Mouse (Mus musculus) intestine, postnatal 0 days (tissue): ENCODE results near the gene Vmn1r1. TPM values are rescaled to one million over a fixed set of nuclear protein-coding genes. Genes with fewer than 3 reads are reported as not detected.

Source experiments
- ATAC-seq: fragments of 200-750 bp; cut with Nextera tagmentation; 2 replicates; pipeline ENCODE4 v1.8.0; 2017; ENCODE audit warnings: mild to moderate bottlenecking, moderate TSS enrichment, moderate library complexity
- H3K27ac ChIP-seq: fragments of 300-500 bp; sonication (generic); 2 replicates; pipeline ENCODE4 v1.5.1; 2014; ENCODE audit warnings: mild to moderate bottlenecking, low read depth, low read length, moderate library complexity
- H3K27me3 ChIP-seq: fragments of 300-500 bp; sonication (generic); replicated peaks from 2 replicates; pipeline ENCODE4 v1.6.1; 2014; ENCODE audit warnings: low read length, mixed read lengths; ENCODE audit not compliant: control insufficient read depth, insufficient read depth
- H3K36me3 ChIP-seq: fragments of 300-500 bp; sonication (generic); 2 replicates; pipeline ENCODE4 v1.6.1; 2014; ENCODE audit warnings: mild to moderate bottlenecking, moderate library complexity; ENCODE audit not compliant: control insufficient read depth, insufficient read depth
- H3K4me1 ChIP-seq: fragments of 300-500 bp; sonication (generic); replicated peaks from 2 replicates; pipeline ENCODE4 v1.6.1; 2014; ENCODE audit warnings: antibody characterized with exemption, low read length, mixed read lengths; ENCODE audit not compliant: control insufficient read depth, insufficient read depth
- H3K4me2 ChIP-seq: fragments of 300-500 bp; sonication (generic); replicated peaks from 2 replicates; pipeline ENCODE4 v1.6.1; 2014; ENCODE audit warnings: low read depth, mild to moderate bottlenecking, moderate library complexity
- H3K4me3 ChIP-seq: fragments of 300-500 bp; sonication (generic); 2 replicates; pipeline ENCODE4 v1.5.1; 2014; ENCODE audit warnings: low read depth, low read length
- H3K9ac ChIP-seq: fragments of 300-500 bp; sonication (generic); 2 replicates; pipeline ENCODE4 v1.6.1; 2014; ENCODE audit warnings: mild to moderate bottlenecking, low read depth, low read length
- H3K9me3 ChIP-seq: fragments of 300-500 bp; sonication (generic); 2 replicates; pipeline ENCODE4 v1.6.1; 2016; ENCODE audit warnings: mixed run types; ENCODE audit not compliant: control insufficient read depth
- CTCF ChIP-seq: sonication (generic); IDR thresholded peaks from 2 replicates; pipeline ENCODE4 v1.5.1; 2016; ENCODE audit warnings: low read depth, mild to moderate bottlenecking, control low read depth, antibody characterized with exemption, moderate library complexity
- WGBS: fragments of 180-500 bp; shearing (Covaris S2); extraction: QIAGEN DNeasy Blood & Tissue Kit; methylation state at CpG from one replicate; pipeline ENCODE4 v1.1.7; 2014; 5-methylcytosine and 5-hydroxymethylcytosine counted together
- polyA plus RNA-seq: library from polyadenylated mRNA; unstranded; fragments of >200 nt; fragmentation: Nextera tagmentation; extraction: Ambion mirVana; gene quantifications from 2 replicates; pipeline ENCODE4 v1.2.1, GENCODE M21; 2015

The Vmn1r1 gene
- polyA plus RNA-seq, 1 experiment from 2014 or later: not detected

GRCm38 (mm10) chr1:182149966-182150365 lies 14.3 kb downstream of the Vmn1r1 start:
- H3K27ac ChIP-seq: no peak overlapping the region
- ATAC-seq: no peak
- no peak overlapping the region for H3K9ac ChIP-seq
- WGBS: 84% methylated on average over 2 of the region's 2 CpGs
- no peak overlapping the region for H3K4me3 ChIP-seq
- H3K9me3 ChIP-seq: no peaks in the 10 kb centered on the region
- H3K27me3 ChIP-seq: no peaks in the 10 kb centered on the region
- peak; percentile 75 for TF ChIP-seq CTCF
- H3K4me1 ChIP-seq: no peaks in the 10 kb centered on the region
- no peaks in the 10 kb centered on the region for H3K36me3 ChIP-seq
- H3K4me2 ChIP-seq: no peak overlapping the region

- no peaks in the 10 kb centered on the region for H3K4me1 ChIP-seq
- ATAC-seq: no peak
- H3K4me3 ChIP-seq: no peak overlapping the region
- 62% methylated on average over 7 of the region's 7 CpGs for WGBS
- H3K4me2 ChIP-seq: no peak overlapping the region
- TF ChIP-seq CTCF: no peak
- no peak overlapping the region for H3K9ac ChIP-seq
- H3K27me3 ChIP-seq: no peaks in the 10 kb centered on the region
- H3K9me3 ChIP-seq: no peaks in the 10 kb centered on the region
- H3K36me3 ChIP-seq: no peaks in the 10 kb centered on the region
- H3K27ac ChIP-seq: no peak overlapping the region
These were observed 15.3 kb downstream of the Vmn1r1 start for GRCm38 (mm10) chr1:182148864-182149514.

- Histone ChIP-seq H3K27me3 (no peaks in the 10 kb centered on the region), H3K36me3 (no peaks in the 10 kb centered on the region), H3K27ac (no peak overlapping the region), H3K9ac (no peak overlapping the region), H3K4me1 (no peaks in the 10 kb centered on the region), H3K4me2 (no peak overlapping the region), H3K9me3 (no peaks in the 10 kb centered on the region), H3K4me3 (no peak overlapping the region)
- no peak for ATAC-seq
- WGBS: 68% methylated on average over 5 of the region's 5 CpGs
- peak; percentile 11; the same call in 1 of the 2 replicates for TF ChIP-seq CTCF
These were observed 18.7 kb downstream of the Vmn1r1 start for GRCm38 (mm10) chr1:182145546-182145945.

GRCm38 (mm10) chr1:182143288-182143687 lies 21.0 kb downstream of the Vmn1r1 start:
- Histone ChIP-seq H3K4me2 (no peak overlapping the region), H3K27ac (no peak overlapping the region), H3K36me3 (no peaks in the 10 kb centered on the region), H3K4me3 (no peak overlapping the region), H3K9ac (no peak overlapping the region), H3K9me3 (no peaks in the 10 kb centered on the region), H3K27me3 (no peaks in the 10 kb centered on the region), H3K4me1 (no peaks in the 10 kb centered on the region)
- no peak for ATAC-seq
- peak; percentile 64 for TF ChIP-seq CTCF
- WGBS: 73% methylated on average over 8 of the region's 8 CpGs

GRCm38 (mm10) chr1:182142725-182143124 lies 21.6 kb downstream of the Vmn1r1 start:
- no peaks in the 10 kb centered on the region for H3K36me3 ChIP-seq
- no peaks in the 10 kb centered on the region for H3K9me3 ChIP-seq
- H3K9ac ChIP-seq: no peak overlapping the region
- H3K4me3 ChIP-seq: no peak overlapping the region
- no peaks in the 10 kb centered on the region for H3K27me3 ChIP-seq
- no peak for ATAC-seq
- no peak overlapping the region for H3K27ac ChIP-seq
- WGBS: 92% methylated on average over 13 of the region's 13 CpGs
- no peaks in the 10 kb centered on the region for H3K4me1 ChIP-seq
- TF ChIP-seq CTCF: no peak
- no peak overlapping the region for H3K4me2 ChIP-seq

GRCm38 (mm10) chr1:182140370-182140769 lies 23.9 kb downstream of the Vmn1r1 start:
- WGBS: 3% methylated on average over 6 of the region's 6 CpGs
- TF ChIP-seq CTCF: peak; percentile 93
- Histone ChIP-seq H3K4me1 (no peaks in the 10 kb centered on the region), H3K36me3 (no peaks in the 10 kb centered on the region), H3K4me3 (peak overlapping the region; percentile 22), H3K9me3 (no peaks in the 10 kb centered on the region), H3K4me2 (peak overlapping the region; percentile 68), H3K9ac (peak overlapping the region; percentile 13), H3K27me3 (no peaks in the 10 kb centered on the region), H3K27ac (peak overlapping the region; percentile 60; the same call in 1 of the 2 replicates)
- peak; percentile 81 for ATAC-seq
